Mouse (Mus musculus) retina, postnatal 1 day (tissue): Measurements from ENCODE around the gene Col4a1.

ENCODE experiments used
- DNase-seq: peaks from one replicate; pipeline ENCODE4 v3.0.0-alpha.2; 2012

The Col4a1 gene

DNA sequence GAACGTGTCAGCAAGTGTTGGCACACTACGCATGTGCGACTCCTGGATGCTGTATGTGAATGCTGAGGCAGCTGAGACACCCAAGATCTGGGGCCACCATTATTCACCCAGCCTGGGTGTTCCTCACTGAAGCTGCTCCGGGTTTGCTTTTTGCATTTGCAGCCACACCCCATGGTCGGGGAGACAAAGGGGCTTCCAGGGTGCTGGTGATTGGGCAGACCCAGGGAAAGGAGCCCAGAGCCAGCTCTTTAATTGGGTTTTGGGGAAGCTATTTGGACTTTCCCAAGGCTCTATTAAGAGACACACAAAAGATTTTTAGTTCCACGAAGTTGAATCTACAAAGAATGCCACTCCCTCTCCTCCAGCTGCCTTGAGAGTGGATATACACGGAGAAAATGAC lies 85.2 kb downstream of the Col4a1 start:
- DNase-seq, result no peak

DNA sequence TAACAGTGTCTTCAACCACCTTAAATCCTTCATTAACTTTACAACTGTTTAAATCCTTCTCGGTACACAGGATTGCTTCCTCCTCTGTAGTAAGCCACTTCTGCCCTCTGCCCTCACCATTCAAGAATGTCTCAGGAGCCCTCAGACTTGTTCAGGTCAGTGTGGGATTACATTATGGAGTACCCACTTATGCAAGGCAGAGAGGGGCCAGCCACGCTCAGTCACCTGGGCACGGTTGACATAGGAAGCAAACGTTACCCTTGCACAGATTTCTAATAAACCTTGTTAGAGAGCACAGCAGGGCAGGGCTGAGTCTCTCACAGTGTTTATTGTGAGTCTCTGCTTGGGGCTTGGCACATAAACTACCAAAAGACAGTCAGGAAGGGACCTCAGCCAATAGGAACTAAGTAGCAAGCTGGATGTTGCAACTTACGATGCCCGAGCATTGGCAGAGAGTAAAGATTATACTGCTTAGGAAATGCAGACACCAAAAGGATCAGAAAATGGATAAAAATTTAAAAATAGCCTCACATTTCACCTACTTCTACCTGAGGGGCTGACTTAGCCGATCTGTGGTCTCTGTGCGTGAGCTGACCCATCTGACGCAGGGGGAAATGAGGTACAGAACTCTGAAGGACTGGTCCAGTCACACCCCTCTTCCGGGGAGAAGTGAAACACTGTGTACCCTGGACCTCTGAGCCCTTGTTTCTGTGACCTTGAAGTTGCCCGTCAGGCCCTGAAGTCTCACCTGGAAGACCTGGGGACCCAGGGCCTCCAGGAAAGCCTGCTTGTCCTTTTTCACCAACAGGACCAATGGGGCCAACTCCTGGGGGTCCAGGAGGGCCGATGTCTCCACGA lies 86.8 kb downstream of the Col4a1 start:
- no peak for DNase-seq

DNA sequence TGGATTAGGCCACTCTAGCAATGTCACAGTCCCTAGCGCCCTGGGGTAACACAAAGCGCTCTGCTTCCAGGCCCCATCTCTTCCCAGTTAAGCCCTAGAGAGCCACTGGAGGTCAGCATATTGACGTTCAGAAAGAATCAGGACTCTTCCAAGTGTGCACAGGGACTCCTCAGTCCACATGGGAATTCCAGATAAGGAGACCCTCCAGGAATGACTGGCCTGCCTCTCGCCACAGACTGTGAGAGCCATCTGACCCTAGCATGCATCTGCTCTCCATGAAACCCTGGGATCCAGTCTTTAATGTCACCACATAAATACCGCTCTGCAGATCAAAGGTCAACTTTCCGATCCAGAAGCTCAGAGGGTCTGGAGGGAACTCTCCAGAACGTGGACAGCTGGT lies 88.4 kb downstream of the Col4a1 start:
- DNase-seq, result no peak

DNA sequence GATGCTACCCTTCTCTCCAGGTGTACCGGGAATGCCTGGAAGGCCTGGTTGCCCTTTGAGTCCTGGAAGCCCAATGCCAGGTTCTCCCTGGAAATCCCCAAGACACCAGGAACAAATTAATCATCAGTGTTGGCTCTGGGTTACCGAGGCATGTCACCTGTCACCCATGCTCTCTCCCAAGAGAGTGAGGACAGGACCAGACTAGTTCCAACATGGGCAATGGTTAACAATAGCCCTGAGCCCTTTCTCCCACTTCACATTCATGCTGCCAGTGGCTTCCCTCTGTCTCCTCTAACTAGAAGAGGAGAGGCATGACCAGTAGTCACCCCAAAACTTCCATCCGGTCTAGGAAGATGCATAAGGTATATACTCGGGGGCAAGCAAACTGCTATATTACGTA lies 91.3 kb downstream of the Col4a1 start:
- DNase-seq, result no peak

DNA sequence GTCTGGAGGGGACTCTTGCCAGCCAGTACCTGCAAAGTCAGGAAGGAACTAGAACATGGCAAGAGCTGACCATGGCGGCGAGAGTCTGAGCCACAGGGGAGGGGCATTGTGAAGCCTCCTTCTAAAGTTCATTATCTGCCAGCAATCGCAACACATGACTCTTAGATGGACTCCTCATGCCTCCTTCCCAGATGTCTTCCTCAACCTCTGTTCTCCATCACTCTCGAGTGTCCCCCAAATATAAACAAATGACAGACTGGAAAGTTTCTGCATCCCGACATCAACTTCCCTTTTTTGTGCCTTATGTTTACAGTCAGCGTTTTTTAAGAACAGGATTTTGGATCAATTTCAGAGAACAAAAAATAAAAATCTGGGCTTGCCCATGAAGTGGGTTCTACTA lies 93.3 kb downstream of the Col4a1 start:
- no peak for DNase-seq

DNA sequence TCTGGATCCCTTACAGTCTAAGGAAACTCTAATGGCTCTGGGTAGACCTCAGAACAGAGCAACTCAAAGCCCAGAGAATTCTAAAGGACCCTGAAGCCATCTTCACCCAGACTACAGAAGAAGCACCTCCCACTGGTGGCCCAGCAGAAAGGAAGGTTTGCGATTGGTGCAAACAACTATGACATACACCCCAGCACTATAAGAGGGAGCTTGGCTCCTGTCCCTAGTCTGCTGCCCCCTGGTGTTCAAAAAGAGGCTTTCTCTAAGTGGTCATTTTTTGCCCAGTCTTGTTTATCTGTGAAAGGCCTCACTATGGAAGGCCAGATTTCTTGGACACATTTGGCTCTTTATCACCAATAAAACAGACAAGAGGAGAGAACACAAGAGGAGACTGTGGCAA lies 97.4 kb downstream of the Col4a1 start:
- peak; percentile 90 for DNase-seq

DNA sequence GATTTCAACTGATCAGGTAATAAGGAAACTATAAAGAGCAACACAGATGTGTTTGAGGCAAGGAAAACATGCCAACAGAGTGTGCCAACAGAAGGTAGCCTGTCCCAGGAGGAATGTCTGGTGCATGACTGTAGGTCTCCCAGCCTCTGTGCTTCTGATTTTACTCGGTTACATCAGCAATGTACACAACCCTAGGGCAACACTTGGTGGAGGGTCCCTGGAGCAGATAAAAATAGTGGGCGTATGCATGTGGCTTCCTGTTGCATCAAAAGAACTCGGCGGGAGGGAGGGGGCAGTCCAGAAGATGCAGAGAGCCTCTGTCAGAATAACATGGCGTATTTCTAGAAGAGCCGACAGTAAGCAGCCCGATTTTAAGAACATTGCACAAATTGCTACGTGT lies 106.1 kb downstream of the Col4a1 start:
- no peak for DNase-seq

DNA sequence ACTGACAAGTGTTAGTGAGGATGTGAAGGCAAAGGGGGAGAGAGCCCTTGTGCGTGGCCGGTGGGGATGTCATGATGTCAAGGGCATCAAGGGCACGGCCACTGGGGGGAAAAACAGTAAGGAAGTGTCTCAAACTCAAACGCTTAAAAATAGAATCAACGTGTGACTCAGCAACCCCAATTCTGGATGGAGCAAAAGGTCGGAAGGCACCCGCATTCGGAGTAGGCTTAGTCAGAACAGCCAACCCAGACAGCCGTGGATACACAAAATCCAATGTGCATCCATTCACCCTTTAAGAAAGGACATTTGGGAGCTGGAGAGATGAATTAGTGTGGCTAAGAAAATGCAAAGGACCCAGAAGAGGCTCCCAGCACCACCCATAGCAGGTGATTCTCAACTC lies 107.1 kb downstream of the Col4a1 start:
- no peak for DNase-seq

DNA sequence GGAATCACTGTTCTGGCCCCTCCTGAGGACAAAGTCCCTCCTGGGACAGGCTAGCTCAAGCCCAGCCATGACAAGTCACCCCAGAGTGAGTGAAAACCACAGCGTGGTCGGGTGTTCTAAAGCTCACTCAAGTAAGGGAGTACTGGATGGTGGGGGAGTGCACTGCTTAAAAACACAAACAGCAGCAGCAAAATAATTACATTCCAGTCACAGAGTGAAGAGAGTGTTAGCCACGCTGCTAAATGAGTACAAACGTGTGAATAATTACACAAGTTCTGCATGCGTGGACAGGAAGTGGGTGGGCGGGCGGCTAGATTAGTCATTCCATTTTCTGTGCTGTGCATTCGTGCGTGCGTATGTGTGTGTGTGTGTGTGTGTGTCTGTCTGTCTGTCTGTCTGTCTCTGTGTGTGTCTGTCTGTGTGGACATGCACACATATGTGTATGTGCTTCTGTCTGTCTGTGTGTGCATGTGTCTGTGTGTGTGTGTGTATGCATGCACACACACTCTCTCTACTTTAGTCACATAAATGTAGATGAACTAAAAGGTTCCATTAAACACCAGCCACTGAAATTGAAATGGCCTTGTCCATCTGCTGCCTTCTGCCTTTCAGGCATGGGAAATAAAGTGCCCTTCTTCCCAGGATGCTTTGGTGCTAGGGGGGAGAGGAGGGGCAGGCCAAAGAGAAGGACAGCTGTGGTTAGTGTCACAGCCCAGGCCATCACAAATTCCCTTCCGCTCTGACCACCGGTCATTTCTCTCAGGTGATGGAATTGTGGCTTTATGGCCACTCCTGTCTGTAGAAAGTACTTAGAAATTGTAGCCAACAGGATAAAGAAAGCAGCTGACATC lies 109.1 kb downstream of the Col4a1 start:
- DNase-seq, result no peak

DNA sequence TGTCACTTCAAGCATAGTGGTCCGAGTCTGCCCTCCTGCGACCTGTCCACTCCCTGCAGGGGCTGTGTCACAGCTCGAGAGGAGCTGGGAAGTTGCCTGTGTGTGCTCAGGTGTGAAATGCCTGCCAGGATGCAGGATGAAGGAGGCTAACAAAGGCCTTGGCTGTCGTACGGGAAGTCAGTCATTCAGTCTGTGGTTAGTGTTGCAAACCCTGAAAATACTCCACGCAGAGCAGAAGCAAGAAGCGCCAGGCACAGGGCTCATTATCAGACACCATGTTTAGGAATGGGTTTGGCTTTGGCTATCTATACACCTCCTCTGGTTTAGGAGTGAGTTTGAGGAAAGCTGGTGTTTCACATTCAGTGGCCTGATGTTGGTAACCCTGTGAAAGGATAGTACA lies 114.0 kb downstream of the Col4a1 start:
- no peak for DNase-seq

DNA sequence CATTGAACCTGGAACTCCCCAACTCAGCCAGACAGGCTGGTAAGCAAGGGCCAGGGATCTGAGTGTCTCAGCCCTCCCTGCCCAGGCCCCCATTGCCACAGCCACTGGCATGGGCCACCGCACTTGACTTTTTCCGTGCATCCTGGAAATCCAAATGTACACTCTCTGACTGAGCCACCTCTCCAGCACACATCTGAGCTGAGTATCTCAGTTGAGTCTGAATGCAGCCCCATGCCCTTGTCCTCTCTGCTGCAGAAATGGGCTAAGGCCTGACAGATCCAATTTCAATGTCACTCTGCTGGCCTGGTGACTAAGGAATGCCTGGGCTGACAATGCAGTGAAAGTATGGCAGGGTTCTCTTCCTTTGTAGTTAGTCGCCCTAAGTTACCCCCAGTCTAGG lies 114.6 kb downstream of the Col4a1 start:
- DNase-seq, result no peak

DNA sequence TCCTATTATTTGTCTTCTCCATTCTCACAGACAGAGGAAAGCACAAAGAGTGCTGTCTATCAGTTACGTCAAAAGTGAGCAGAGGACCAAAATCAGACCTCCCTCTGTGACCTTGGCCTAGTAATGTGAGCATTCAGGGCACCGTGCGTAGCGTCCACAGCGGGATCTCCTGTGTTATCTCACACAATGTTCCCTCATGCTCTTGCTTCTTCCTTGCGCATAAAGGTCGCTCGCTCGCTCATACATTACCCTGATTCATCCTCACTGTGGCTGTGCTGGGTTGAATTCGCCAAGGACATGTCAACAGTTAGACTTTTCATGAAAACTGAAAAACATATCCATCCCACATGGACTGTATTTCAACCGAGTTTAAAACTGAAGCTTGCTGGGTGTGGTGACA lies 115.4 kb downstream of the Col4a1 start:
- DNase-seq, result no peak

DNA sequence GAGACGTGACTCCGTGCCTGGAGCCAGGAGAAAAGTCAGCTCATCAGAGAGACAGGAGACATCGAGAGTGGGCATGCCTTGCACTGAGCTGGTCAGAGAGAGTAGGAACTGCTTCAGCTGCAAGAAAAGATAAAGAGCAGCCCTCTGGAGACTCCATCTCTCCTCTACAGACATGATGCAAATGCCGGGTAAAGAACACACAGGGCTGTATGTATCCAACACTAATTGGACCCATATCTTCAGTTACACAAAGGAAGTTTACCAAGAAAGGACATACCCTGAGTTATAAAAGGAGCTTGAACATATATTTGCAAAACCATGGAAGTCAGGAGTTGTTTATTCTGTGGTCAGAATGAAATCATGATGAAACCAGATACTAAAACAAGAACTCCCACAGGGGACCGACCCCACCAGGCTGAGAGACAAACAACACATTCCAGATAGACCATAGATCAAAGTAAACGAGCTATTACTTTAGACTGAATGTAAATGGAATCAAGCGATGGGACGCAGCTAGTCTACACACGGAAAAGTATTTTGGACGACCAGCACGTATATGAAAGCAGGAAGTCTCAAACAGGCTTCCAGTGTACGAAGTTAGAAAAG lies 119.8 kb downstream of the Col4a1 start:
- no peak for DNase-seq

DNA sequence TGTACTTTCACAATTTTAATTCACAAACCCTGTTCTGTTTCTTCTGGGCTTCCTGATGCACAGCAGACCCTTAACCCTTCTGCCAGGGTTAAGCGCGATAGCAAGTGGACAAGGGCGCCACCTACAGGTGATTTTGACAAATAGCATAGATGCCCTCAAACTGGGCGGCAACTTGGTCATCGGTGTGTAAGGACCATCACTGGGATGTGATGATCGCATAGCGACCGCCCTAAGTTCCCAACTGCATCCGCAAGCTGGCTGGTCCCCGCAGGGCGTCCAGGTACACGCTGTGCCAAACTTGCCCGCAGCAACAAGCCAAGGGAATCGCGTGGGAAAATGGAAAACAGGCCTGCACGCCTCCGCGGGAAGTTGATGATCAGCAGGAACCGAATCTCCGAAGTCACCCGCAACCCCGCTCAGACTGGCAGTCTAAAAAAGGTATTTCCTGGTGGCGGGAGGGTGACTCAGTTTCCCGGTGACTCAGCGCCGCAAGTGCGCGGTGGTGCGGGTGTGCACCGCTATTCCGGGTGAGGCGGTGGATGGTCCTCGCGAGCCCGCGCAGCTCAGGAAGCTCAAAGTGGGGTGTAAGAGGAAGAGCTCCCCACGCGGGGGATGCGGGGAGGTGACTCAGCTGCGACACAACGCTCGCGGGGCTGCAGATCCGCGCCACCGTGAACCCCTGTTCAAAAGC lies 124.9 kb downstream of the Col4a1 start:
- peak; percentile 86 for DNase-seq

DNA sequence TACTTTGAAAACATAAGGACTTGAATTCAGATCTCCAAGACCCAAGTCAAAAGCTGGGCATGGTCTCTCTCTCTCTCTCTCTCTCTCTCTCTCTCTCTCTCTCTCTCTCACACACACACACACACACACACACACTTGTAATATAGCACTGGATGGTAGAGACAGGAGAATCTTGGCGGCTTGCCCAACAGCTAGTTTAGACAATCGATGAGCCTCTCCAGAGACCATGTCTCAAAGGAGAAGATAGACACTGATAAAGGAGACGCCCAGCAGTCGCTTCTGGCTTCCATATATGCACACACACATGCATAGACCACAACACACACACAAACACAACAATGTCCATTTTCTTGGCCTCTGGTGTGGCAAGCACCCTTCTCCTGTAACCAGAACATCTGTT lies 126.2 kb downstream of the Col4a1 start:
- no peak for DNase-seq

DNA sequence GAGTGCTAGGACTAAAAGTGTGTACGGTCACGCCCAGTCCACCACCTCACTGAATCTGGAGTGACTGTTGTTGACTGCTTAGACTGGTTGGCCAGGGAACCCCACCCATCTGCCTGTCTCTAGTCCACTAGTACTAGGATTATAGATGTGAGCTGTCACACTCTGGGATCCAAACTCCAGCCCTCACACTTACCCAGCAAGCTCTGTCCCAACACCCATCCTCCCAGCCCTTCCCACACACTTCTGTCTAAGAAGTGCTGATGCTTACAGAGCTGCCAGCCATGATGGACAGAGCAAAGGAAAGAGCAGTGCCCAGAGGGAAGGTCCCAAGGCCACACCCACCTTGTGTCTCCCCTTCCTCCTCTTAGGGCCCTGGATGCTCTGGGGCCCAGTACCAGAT lies 127.0 kb downstream of the Col4a1 start:
- no peak for DNase-seq

DNA sequence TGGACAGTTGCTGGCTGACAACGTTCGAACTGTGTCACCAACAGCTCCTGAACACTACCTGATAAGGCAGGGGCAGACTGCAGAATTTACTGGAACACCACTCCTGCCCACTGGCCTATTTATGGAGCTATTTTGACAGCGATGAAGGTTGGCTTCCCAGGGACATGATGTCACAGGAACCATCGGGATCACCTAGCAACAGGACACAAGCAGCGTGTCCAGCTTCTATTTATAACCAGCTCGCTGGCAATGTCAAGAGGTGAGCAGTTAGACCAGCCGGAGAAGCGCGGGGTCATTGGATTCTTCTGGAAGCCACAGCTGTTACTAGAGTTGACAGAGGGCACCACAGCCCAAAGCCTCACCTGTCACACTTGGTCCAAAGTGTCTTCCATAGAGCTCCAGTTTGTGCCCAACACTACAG lies 129.0 kb downstream of the Col4a1 start:
- peak; percentile 76 for DNase-seq

DNA sequence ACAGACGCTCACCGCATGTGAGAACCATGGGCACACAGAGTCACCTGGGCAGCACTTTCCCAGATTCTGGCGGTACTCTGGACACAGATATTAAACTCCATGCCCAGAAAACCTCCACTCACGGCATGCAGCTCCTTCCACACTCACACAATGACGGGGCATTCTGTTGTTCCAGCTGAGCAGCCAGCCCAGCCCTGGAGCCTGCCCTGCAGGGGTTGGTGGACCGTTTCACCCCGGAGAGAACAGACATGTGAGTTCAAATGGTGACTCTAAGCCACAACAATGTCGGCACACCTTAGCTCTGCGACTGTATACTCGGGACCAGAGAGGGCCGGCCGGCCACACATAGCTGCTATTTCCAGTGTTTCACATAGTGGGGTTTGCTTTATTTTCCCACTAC lies 130.0 kb downstream of the Col4a1 start:
- no peak for DNase-seq

DNA sequence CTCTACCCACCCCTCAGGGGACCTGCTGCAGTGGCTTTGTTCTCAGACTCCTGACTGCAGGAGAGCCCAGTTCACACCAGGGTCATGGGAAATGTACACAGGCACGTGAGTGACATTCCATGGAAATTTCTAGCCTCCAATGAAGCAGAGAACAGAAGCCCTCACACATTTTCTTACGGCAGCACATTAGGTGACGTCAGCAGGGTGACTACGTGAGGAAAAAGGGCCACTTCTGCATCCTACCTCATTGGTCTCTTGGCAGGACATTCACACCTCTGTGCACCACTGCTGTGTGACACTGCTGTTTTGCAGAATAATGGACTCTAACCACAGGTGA lies 130.5 kb downstream of the Col4a1 start:
- no peak for DNase-seq

DNA sequence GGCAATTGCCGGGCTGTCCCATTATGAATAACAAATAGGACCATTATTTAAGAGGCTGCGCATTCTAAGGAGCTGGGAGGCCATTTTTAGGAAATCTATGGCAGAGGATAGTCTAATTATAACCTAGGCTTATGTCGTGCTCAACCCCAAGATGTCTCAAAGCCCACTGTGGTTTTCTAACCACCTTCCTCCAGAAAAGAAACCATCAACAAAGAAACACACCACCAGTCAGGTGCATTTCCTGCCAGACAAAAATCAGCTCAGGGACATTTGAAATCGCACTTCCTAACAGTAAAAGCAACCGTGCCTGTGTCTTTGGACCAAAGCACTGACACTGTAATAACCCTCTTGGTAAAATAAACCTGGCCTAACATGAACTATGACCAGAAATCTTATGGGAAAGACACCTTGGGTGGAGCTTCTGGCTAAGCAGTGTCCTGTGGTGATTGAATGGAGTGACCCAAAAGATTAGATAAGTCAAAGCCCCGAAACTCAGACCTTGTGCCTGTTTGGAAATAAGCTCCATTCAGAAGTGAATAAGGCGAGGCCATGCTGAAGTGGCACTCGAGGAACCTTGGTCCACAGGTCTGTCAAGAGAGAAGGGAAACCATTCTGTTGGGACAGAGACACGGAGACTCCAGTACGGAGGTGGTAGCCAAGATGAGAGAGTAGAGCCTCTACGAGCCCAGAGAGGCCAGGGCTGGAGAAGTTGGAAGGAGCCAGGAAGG lies 131.0 kb downstream of the Col4a1 start:
- no peak for DNase-seq

DNA sequence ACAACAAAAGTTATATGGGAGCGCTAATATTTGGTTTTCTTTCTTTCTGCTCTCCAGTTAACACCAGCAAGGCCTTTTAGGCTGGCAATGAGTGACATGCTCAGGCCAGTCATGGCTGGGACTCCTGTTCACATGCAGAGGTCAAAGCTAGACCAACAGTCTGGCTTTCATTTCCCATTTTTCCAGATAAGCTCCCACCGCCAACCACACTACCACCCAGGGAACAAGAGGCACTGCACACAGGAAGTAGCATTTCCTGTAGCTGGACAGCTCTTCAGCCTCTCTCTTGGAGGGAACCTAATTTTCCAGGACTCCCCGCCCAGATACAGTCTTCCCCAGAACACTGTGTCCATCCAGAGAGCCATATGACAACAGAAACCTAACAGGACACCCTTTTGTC lies 132.8 kb downstream of the Col4a1 start:
- no peak for DNase-seq

DNA sequence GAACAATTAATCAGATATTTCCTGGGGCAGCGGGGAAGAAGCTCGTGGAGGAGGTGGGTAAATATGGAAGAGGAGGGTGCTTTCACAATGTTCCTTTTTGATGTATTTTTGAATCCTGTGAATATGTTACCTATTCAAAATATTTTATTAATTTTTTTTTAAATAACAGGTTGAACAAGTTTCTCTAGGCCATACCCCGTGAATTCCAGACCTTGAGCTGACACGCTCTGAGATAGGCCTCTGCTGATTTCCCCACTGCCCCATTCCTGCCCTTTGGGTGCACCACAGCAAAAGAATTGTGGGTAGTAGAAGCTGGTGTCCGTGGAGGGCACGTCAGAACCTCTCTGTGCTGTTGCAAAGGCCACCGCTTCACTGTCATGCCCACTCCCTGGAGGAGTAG lies 136.2 kb downstream of the Col4a1 start:
- no peak for DNase-seq
